Mouse (Mus musculus) right cerebral cortex, postnatal 10 days (tissue): ENCODE results near the gene Wwtr1.

Experiments used
- DNase-seq, 2 experiments: peaks; one replicate each; pipeline ENCODE4 v3.0.0; 2021; ENCODE audit warnings: low spot score in 2 of 2

Gene Wwtr1

DNA sequence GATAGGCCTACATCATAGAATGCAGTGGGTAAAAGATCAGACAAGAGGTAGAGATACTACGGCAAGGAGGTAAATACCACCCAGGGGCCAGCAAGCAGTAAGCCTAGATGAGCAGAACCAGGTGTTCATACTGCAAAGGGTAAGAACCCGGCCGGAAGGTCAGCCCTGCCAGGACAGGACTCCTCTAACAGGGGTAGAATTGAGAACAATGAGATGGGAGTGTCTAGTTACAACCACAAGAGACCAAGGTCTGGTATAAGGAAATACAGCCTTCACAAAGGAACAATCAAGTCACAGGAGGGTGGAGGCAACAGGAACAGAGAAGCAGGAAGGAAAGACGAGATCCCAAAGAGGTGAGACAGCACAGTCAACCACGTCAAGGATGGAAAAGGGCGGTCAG, 16.9 kb downstream of the Wwtr1 start:
- no peak for DNase-seq

GRCm38 (mm10) chr3:57557408-57557807, 18.3 kb downstream of the Wwtr1 start:
- no peak for DNase-seq

GRCm38 (mm10) chr3:57555560-57555959, 20.1 kb downstream of the Wwtr1 start:
- DNase-seq: no peak

GRCm38 (mm10) chr3:57554890-57555239, 20.8 kb downstream of the Wwtr1 start:
- DNase-seq: no peak

DNA sequence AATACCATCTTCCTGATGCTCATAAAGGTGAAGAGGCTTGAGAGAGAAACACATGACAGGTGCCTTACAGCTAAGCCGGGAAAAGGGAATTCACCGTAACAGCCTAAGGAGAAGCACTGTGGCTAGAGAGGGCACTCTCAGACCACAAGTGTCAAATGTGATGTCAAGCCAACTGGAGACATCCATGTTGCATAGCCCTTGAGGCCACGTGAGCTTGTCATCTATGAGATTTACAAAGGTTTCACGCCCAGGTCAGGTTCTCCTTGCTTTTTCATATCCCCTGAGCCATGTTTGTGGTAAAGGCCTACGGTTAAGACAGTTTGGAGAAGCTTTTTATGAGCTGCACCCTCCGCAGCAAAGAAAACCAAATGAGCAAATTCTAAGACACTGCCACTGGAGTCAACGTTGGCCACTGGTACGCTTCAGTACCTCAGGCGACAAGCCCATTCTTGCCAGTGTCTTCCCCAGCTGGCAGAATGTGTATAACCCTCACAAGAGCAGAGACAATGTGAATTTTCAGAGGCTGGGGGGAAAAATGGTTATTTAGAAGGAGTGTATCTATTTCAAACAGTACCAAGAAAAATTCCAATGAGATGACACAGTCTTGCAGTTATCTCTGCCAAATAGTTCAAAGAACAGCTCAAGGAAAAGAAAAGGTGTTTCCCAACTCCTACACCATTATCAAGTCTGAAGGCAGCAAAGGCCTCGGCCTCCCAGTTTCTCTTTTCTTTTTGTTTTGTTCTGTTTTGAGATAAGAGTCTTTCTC, 21.4 kb downstream of the Wwtr1 start:
- no peak for DNase-seq

- DNase-seq: no peak
Measured at GRCm38 (mm10) chr3:57553108-57553507, 22.6 kb downstream of the Wwtr1 start.

DNA sequence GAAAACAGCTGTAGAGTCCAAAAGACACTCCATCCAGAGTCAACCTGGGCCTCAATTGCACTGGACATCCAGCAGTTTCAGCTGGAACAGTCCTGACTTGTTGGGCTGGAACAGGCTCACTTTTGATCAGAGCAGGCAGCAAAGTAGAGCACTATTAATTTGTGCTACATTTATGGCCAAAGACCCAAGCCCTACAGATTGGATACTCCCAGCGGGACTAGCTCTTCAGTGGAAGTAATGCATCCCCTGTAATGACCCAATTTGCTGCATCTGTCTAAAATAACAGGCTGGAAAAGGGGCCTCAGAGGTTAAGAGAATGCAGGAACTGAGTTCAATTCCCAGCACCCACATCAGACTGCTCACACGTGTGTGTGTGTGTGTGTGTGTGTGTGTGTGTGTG, 24.5 kb downstream of the Wwtr1 start:
- no peak for DNase-seq

DNA sequence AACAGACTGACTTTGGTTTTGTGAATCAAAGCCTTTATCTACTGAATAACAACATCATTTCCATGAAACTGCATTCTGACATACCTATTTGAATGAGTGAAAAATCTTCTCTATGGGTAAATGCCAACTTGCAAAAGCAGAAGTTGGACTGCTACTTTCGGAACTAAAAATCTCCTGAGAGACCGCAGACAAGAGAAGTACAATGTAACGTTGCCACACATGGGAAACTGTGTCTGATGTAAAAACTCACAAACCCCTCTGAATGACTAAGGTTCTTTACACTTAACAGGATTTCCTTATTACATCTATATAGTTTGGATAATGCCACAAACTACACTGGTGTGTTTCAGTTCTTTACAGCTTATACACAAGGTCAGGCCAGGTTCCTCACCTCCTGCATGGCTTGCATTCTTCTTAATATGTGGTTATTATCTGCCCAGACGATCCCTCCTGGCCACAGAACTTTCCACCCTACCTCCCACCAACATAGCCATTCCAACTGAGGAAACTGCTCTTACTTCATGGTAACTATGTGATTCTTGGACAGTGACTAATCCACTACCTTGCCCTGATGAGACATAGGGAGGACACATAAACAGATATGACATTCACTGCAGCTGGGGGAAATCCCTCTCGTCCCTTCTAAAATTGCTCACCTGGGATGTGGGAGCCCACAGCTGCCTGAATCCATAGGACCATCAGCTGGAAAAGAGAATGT, 25.1 kb downstream of the Wwtr1 start:
- no peak for DNase-seq

GRCm38 (mm10) chr3:57544154-57544553, 31.6 kb downstream of the Wwtr1 start:
- no peak for DNase-seq

- DNase-seq: no peak
Measured at GRCm38 (mm10) chr3:57542848-57543380, 32.8 kb downstream of the Wwtr1 start.

DNA sequence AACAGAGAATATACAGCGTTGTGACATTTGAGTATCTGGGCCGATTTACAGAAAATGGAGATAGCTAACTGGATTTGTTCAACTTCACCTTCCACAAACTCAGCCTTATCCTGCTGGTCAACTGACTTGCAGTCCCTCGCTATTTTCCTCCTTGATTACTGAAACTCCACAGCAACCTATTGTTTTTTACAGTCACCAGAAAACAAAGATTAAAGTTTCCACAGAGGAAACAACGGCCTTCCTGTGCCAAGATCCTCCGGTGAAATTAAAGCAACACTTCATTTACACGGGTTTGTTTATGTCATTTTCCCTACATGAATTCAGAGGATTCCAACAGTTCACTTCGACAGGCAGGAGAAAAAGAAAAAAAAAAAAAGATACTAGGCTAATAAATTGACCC, 34.5 kb downstream of the Wwtr1 start:
- DNase-seq: no peak

- DNase-seq: no peak
Measured at GRCm38 (mm10) chr3:57540474-57540873, 35.2 kb downstream of the Wwtr1 start.

DNA sequence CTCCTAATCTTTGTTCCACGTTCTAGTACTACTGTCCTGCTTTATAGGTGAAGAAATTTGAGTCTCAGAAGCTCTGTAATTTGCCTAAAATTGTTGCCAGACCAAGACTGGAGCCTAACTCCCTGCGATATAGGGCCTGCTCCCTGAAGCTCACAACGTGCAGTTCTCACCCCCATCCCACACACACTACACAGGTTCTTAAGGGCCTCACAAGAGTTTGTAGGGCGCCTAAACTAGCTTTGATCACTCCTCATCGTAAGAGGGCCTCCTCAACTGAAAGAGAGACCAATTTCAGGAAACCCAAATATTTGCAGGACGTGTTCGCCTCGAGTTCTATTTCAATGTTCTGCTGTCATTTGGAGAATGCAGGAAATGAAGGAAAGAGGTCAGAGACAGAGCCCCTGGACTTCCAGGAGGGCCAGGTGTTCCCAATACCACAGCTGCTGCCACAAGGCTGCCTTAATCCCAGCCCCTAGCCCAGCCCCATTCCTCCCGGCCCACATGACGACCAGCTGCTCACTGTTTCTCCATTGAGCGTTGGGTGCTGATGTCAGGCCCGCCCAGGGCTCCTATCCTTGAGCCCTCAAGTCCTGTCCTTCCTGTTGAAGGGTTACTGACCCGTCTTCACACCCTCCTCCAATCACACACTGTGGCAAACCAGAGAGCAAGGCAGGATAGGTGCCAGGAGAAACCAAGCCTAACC, 40.1 kb downstream of the Wwtr1 start:
- no peak for DNase-seq

GRCm38 (mm10) chr3:57534450-57534849, 41.3 kb downstream of the Wwtr1 start:
- DNase-seq: no peak

DNA sequence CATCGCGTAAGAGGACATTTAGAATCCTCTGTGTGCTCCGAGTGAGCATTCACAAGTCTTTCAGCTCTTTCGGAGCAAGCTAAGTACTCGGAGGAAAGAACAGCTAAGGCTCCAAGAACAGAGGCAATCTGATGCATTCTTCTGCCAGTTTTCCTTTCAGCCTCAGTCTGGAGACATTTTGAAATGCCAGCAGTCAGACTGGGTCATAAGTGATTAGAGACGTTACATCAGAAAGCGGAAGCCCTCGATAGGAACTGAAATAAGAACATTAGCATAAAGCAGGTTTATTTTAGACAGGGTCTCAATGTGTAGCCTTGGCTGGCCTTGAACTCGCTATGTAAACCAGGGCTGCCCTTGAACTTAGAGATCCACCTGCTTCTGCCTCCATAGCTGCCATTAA, 41.8 kb downstream of the Wwtr1 start:
- no peak for DNase-seq

- no peak for DNase-seq
Measured at GRCm38 (mm10) chr3:57532991-57533725, 42.6 kb downstream of the Wwtr1 start.

DNA sequence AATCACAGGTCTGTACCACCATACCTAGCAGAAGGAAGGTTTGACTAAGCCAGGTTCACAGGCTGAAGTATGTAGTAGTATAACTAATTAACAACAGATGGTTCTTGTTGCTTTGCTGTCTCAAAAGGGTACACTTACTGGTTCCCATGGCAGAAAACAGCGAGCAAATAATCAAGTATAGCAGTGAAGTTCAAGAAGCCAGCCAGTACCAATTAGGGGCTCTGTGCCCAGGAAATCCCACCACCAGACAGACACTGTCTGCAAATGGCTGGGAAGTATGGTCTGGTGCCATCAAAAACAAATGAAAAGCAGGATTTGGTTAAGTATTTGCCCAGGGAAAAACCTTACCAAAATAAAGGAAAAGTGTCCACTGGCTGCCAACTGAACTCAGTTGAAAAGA, 44.9 kb downstream of the Wwtr1 start:
- no peak for DNase-seq

DNA sequence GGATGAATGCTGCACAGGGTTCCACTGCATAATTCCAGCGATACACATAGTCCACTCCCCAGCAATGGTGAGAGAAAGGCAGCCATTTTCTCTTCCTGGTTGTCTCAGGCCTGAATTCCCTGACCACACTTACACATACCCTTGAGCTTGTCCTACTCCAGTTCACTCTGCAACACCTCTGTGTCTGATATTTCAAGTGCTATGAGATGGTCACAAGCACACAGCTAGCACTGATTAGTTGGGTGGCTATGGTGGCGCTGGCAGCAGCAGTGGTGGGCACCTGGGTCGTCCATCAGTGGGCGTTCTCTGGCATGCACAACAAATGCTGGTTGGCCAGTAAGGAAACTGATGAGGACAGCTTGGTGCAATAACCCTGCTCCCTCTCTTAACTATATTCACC, 45.5 kb downstream of the Wwtr1 start:
- DNase-seq: no peak

DNA sequence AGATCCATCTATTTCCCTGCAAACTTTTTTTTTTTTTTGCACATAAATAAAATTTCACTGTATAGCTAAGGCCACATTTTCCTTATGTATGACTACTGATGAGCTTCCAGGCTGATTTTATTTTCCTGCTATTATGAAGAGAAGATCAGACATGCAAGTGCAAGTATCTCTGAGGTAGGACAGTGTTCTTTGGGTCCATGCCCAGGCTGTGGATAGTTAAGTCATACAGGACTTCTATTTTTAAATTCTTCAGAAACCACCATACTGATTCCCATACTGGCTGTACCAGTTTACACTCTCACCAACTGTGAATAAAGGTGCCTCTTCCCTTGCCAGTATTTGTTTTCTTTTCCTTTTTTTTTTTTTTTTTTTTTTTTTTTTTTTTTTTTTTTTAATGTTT, 48.6 kb downstream of the Wwtr1 start:
- no peak for DNase-seq

- DNase-seq: no peak
Measured at GRCm38 (mm10) chr3:57523093-57523492, 52.6 kb downstream of the Wwtr1 start.

DNA sequence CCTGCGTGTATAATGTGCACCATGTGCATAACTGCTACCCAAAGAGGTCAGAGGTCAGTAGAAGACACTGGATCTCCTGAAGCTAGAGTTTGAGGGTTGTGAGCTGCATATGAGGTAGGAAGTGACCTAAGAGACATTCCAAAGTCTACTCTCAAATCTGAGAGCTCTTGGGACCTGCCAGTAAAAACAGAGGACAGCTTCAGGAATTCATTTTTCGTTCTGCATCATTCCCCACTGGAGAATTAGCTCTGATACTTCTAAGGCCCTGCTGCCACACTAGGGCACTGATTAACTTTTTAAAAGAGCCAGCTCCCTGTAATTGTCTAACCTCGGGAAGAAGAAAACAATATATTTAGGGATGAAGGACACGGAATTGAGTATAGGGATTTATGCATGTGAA, 53.8 kb downstream of the Wwtr1 start:
- no peak for DNase-seq

DNA sequence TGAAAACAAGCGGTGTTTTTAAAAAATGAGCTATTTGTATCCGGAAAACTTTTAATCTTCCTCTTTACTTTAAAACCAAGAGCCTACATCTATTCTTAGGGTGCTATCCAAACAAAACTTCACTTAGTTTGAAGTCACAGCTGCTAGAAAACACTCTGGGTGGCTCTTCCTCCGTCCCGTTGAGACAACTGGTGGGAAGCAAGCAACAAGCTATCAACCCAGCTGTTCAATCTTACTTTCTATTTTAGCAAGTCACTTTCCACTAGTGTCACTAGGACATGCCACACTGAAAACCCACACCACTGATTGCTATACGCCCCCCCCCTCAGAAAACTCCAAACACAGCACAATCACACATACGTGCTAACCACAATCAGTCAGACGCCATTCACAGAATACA, 55.7 kb downstream of the Wwtr1 start:
- no peak for DNase-seq
